Mouse (Mus musculus) large intestine, adult 2 months (tissue): ENCODE data around the gene Adamtsl4. TPM values are rescaled to one million over a fixed set of nuclear protein-coding genes. Genes with fewer than 3 reads are reported as not detected.

Source experiments
- DNase-seq: peaks from one replicate; pipeline ENCODE4 v3.0.0-alpha.2; 2012; ENCODE audit warnings: low read depth, low spot score
- WGBS: fragments of 180-500 bp; shearing (Covaris S2); methylation state at CpG from one replicate; pipeline ENCODE4 v1.1.7; 2018; 5-methylcytosine and 5-hydroxymethylcytosine counted together
- polyA plus RNA-seq: library from polyadenylated mRNA; depleted of rRNA; stranded (reverse); fragments of >200 nt; gene quantifications from 2 replicates; pipeline ENCODE4 v1.2.3, GENCODE M21; 2012; rRNA removed

Adamtsl4 gene
- polyA plus RNA-seq, 1 experiment = 5.7 TPM

- no peak for DNase-seq
Measured at GRCm38 (mm10) chr3:95650276-95651032, 37.3 kb downstream of the Adamtsl4 start.

GRCm38 (mm10) chr3:95648016-95648415 lies 39.7 kb downstream of the Adamtsl4 start:
- DNase-seq = no peak
- WGBS = 62% methylated on average over 5 of the region's 5 CpGs

More at GRCm38 (mm10) chr3:95650276-95651032, 37.3 kb downstream of the Adamtsl4 start:
- 26% methylated on average over 6 of the region's 6 CpGs for WGBS

- DNase-seq = no peak
- 51% methylated on average over 10 of the region's 10 CpGs for WGBS
Measured at GRCm38 (mm10) chr3:95645313-95646235, 42.1 kb downstream of the Adamtsl4 start.

GRCm38 (mm10) chr3:95643097-95643496 lies 44.6 kb downstream of the Adamtsl4 start:
- WGBS = 46% methylated on average over 7 of the region's 7 CpGs
- no peak for DNase-seq

DNA sequence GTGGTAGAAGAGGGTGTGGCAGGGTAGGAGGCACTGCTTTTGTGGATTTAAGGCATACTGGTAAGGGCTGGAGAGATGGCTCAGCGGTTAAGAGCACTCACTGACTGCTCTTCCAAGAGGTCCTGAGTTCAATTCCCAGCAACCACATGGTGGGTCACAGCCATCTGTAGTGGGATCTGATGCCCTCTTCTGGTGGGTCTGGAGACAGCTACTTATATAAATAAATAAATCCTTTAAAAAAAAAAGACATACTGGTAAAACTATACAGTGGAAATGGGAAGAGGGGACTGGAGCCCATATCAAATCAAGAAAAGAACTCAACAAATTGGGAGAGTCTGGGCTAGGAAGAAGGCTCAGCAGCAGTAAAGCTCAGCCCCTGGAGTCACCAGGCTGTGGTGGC lies 48.0 kb downstream of the Adamtsl4 start:
- DNase-seq = no peak
- WGBS = 54% methylated on average over 1 of the region's 1 CpGs

DNA sequence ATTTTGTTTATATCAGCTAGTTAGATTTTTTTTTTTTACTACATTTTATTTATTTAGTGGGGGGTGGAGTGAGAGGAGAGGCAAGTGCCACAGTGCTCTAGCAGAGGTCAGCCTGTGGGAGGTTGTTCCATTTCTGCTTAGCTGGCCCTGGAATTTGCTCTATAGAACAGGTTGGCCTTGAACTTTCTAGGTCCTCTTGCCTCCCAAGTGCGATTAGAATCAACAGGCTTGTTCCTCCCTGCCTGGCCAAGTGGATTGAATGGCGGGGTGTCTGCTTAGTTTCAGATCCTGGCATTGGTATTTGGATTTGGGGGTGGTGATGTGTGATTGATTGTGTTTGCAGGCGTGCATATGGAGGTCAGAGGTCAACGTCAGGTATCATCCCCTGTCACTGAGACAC lies 51.6 kb downstream of the Adamtsl4 start:
- DNase-seq = no peak
- 56% methylated on average over 4 of the region's 4 CpGs for WGBS

DNA sequence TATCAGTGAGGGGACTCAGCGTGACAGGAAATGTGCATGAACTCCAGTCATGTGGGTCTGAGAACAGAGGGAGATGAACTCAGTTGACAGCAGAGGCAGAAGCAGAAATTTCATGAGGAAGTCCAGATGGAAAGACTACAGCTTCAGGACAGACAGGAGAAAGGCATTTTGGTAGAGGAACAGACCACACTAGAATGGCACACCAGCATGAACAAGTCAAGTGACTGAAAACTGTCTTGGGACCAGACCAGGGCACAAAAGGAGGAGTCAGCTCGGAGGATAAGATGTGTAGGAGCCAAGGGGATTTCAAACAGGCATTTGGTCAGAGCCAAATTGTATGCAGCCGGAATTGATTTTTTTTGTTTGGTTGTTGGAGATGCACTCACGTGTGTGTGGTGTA lies 52.1 kb downstream of the Adamtsl4 start:
- WGBS = 47% methylated on average over 4 of the region's 4 CpGs

GRCm38 (mm10) chr3:95632648-95633588 lies 54.8 kb downstream of the Adamtsl4 start:
- WGBS = 60% methylated on average over 12 of the region's 12 CpGs
- no peak for DNase-seq

More for the DNA sequence above, 52.1 kb downstream of the Adamtsl4 start:
- DNase-seq = no peak

- WGBS = 44% methylated on average over 6 of the region's 6 CpGs
- DNase-seq = no peak
Measured at GRCm38 (mm10) chr3:95631304-95631703, 56.4 kb downstream of the Adamtsl4 start.

- no peak for DNase-seq
- 47% methylated on average over 3 of the region's 3 CpGs for WGBS
Measured at GRCm38 (mm10) chr3:95630856-95631255, 56.9 kb downstream of the Adamtsl4 start.

- DNase-seq = no peak
- WGBS = 56% methylated on average over 4 of the region's 4 CpGs
Measured at GRCm38 (mm10) chr3:95629755-95630154, 58.0 kb downstream of the Adamtsl4 start.

DNA sequence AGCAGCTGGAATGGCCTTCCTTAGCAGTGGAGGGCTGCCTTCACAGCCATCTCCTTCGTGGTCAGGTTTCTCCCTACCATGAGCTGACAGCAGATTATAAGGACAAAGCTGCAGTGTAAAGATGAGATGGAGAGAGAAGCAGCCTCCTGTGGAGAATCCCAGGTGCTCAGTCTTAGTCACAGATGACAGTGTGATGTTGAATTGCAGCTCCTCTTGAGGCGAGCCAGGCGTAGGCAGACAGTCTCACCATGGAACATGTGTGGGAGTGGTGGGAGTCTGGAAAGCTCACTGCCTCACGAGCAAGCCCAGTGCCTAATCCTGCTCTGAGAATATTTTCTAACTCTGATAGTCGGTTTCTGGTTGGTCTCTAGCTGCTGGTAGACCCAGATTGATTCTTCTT lies 60.0 kb downstream of the Adamtsl4 start:
- 76% methylated on average over 5 of the region's 5 CpGs for WGBS
- DNase-seq = no peak

Other genes with a start within 250 kb of the Adamtsl4 start
- gene Ctsk, start 188.7 kb downstream of the Adamtsl4 start, polyA plus RNA-seq = 2.7 and 3.3 TPM in 2 replicates
- 68.2 and 83.0 TPM in 2 replicates for gene Ctss, start 161.1 kb downstream of the Adamtsl4 start, polyA plus RNA-seq
- gene Hormad1, start 128.2 kb downstream of the Adamtsl4 start, polyA plus RNA-seq = not detected in 2 replicates
- 18.4 and 19.9 TPM in 2 replicates for gene Golph3l, start 99.0 kb downstream of the Adamtsl4 start, polyA plus RNA-seq
- gene Ensa, start 62.9 kb downstream of the Adamtsl4 start, polyA plus RNA-seq = 12.4 and 14.6 TPM in 2 replicates
- gene Mcl1, start 29.1 kb downstream of the Adamtsl4 start, polyA plus RNA-seq = 30.9 and 77.4 TPM in 2 replicates
- 132 and 195 TPM in 2 replicates for gene Ecm1, start 51.7 kb upstream of the Adamtsl4 start, polyA plus RNA-seq
- 30.3 and 36.2 TPM in 2 replicates for gene Tars2, start 72.3 kb upstream of the Adamtsl4 start, polyA plus RNA-seq
- 8.4 and 13.5 TPM in 2 replicates for gene Rprd2, start 130.9 kb upstream of the Adamtsl4 start, polyA plus RNA-seq
- 16.3 and 22.9 TPM in 2 replicates for gene Prpf3, start 168.0 kb upstream of the Adamtsl4 start, polyA plus RNA-seq
- gene Mrps21, start 183.6 kb upstream of the Adamtsl4 start, polyA plus RNA-seq = 98.0 and 112 TPM in 2 replicates
- 1.0 and 1.1 TPM in 2 replicates for gene Ciart, start 194.3 kb upstream of the Adamtsl4 start, polyA plus RNA-seq
- 5.6 and 6.5 TPM in 2 replicates for gene BC028528, start 204.1 kb upstream of the Adamtsl4 start, polyA plus RNA-seq
- 172 and 175 TPM in 2 replicates for gene Aph1a, start 206.1 kb upstream of the Adamtsl4 start, polyA plus RNA-seq
- gene Car14, start 216.8 kb upstream of the Adamtsl4 start, polyA plus RNA-seq = 2.5 and 3.0 TPM in 2 replicates
- 13.8 and 18.8 TPM in 2 replicates for gene Anp32e, start 241.3 kb upstream of the Adamtsl4 start, polyA plus RNA-seq